Mouse (Mus musculus) adipocyte (in vitro differentiated cells): ENCODE results near the gene Ocln.
"Not testable (repeated sequence)": the region's sequence is repeated elsewhere in the genome, so short reads cannot be mapped to it uniquely, and the experiment has no call there.

Experiments
- DNase-seq: peaks from one replicate; pipeline ENCODE4 v3.0.0-alpha.2; 2016; ENCODE audit warnings: low spot score

The Ocln gene

GRCm38 (mm10) chr13:100491623-100492022 is 60.9 kb downstream of the Ocln start:
- DNase-seq, result no peak

GRCm38 (mm10) chr13:100490424-100490823 is 62.1 kb downstream of the Ocln start:
- no peak for DNase-seq

DNA sequence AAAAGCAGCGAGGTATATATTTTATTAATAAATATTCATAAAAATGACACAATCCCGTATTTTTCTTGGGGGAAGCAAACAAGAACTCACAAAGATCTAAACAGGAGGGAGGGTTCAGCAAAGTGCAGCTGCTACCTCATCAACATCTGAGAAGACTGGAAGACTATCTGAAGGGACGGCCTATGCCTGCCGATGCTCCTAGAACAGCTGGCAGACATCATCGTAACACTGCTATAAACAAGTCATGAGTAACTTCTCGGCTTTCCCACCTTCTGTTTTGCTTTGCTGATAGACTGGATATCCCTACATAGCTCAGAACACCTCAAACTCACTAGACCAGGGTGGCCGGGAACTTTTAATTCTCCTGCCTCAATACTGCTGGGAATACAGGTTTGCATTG is 68.9 kb downstream of the Ocln start:
- DNase-seq, result no peak

DNA sequence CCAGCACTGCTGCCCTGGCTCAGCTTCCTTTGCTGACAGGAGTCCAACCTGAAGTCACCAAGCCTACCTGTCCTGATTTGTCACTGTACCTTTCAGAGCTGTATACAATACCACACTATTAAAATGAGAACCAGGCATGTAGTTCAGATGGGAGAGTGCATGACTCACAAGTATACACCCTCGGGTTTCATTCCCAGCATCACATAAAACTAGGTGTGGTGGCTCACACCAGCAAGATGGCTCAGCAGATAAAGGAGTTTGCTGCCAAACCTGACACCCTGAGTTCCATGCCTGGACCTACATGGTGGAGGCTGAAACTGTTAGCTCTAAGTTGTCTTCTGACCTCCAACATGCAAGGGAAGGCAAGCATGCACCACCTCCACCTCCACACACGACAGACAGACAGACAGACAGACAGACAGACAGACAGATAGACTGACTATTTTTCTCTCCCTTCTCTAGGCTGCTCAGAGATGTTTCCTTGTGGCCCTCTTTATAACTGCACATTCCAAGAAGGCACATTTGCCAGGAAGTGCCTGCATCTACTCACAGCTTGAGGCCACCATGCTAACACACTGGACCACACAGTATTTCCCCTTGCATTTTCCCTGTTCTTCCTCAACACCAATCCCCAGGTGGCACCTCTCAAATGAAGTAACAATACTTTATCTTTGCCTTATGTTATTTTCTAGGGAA is 88.8 kb downstream of the Ocln start:
- no peak for DNase-seq

GRCm38 (mm10) chr13:100461336-100461735 is 91.2 kb downstream of the Ocln start:
- DNase-seq, result no peak

DNA sequence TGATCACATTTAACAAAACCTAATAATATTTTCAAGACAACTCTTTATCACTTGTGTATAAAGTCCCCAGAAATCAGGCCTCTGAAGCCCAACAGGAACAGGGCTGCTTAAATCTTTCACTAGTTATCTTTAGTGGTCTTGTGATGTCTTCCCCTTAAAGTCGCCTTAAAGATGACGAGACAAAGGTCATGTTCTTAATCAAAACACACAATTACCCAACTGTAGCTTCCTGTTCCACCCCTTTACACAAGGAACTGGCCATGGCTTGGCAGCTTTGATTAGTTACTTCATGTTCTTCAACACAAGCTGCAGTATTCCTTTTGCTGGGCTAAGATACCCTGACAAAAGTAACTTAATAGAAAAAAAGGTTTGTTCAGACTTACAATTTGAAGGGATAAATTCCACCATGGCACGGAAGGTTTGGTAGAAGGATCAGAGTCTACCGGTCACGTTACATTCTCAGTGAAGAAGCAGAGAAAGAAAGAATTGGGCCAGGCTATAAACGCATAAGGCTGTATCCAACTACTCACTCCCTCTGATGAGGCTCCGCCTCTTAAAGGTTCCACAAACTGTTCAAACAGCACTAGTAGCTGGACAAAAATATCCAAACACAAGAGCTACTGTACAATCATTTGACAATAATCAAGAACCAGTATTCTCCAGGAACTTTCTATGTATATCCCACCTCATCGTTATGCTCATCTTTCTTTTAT is 99.9 kb downstream of the Ocln start, which contains the start of gene Naip1:
Gene Naip1 (minus strand): TSS at position 455 of the 713 bp plus-strand sequence.
- not testable (repeated sequence) for DNase-seq

- DNase-seq, result no peak
These were observed 103.0 kb downstream of the Ocln start for GRCm38 (mm10) chr13:100449495-100449894.
